Mouse (Mus musculus) MEL-GATA-1-ER (cell line): ENCODE results near the gene Lbr.
"Not testable (repeated sequence)": the region's sequence is repeated elsewhere in the genome, so short reads cannot be mapped to it uniquely, and the experiment has no call there.

ENCODE experiments used
- DNase-seq: peaks from one replicate; pipeline ENCODE4 v3.0.0-alpha.2; 2012; ENCODE audit warnings: low read depth; ENCODE audit errors: extremely low read depth

Gene Lbr

DNA sequence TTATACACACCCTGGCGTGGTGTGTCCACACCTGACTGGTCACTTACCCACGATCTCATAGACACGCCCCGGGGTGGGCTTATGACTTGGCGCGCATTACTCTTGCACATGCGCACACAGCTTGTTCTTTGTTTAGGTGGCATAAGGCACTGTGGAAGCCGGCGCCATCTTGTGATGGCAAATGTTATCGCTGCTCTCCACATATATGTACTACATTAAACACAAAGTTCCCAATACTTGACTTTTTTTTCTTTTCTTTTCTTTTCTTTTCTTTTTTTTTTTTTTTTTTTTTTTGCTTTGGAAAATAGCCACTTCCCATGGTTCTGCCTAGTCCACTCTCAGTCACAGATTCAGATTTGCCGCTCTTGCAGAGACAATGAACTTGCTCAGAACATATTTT, 60.2 kb downstream of the Lbr start:
- not testable (repeated sequence) for DNase-seq

DNA sequence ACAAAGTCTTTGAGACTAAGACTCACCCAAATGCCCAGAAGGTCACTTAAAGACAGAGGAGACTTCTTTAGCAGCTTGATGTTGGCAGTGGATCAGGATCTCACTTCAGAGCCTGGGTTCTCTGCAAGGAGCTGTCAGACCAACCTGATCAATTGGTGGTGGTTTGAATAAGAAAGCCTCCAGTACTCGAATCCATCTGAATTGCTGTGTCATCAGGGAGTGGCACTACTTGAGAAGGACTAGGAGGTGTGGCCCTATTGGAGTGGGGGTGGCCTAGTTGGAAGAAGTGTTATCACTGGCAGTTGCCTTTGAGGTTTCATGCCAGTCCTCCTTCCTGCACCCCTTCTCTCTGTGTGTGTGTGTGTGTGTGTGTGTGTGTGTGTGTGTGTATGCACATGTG, 66.3 kb downstream of the Lbr start:
- DNase-seq: no peak

DNA sequence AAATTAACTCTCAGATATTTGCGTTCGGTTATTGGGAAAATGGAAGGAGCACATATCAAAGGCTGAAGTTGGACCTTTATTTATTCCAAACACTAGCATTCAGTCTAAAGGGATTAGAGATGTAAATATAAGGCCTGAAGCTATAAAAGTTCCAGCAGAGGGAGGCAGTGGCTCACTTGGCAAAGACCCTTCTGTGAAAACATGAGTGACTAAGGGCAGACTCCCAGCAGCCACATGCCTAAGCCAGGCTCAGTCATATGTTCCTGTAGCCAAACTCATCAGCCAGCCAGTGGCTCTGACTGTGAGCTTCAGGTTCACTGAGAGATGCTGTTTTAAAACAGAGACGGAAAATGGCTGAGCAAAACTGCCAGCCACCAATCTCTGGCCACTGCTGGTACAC, 71.0 kb downstream of the Lbr start:
- DNase-seq: no peak

DNA sequence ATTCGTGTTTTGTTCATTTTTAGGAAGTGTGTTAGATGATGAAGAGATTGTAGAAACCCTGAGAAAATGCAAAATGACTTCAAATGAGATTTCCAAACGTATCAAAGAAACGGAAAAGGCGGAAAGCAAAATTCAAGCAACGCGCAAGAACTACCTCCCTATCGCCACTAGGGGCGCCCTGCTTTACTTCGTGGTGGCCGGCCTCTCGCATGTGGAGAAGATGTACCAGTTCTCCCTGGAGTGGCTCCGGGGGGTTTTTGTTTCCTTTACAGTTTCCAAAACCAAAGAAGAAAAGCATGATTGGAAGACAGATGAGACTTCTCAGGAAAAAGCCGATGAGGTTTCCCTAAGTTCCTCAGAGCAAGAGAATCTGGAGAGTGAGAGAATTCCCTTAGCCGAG, 73.5 kb downstream of the Lbr start:
- DNase-seq: no peak
